ENCODE assay signal across 7 mouse cellular contexts in genomic region chr8:87715731-87716682, GRCm38 (mm10).
DNase-seq lines count a peak whose midpoint lies in the region; ATAC-seq lines count a peak whose summit lies in the region.

No protein-coding gene starts in this region.

- no peak overlapping the region for H3K4me3 ChIP-seq in intestine, embryonic 15.5 days (replicated peaks)
- peak overlapping the region; percentile 21 for H3K4me3 ChIP-seq in midbrain, embryonic 12.5 days

- 0 out of 2 replicates have a peak overlapping the region, but pooled peaks have one; percentile 20 for H3K9ac ChIP-seq in intestine, embryonic 15.5 days
- H3K9ac ChIP-seq in midbrain, embryonic 12.5 days (replicated peaks), result peak overlapping the region; percentile 24; the same call in 1 of the 2 replicates

- no peaks in the 10 kb centered on the region for H3K27me3 ChIP-seq in intestine, embryonic 15.5 days (replicated peaks)
- H3K27me3 ChIP-seq in midbrain, embryonic 12.5 days, result no peaks in the 10 kb centered on the region

- peak overlapping the region; percentile 51 for H3K4me2 ChIP-seq in intestine, embryonic 15.5 days (replicated peaks)
- H3K4me2 ChIP-seq in midbrain, embryonic 12.5 days (replicated peaks), result peak overlapping the region; percentile 43

- ATAC-seq in common myeloid progenitor, adult 5-6 weeks (replicated peaks; ENCODE audit: low read depth, poor library complexity, severe bottlenecking), result peak; percentile 79
- ATAC-seq in intestine, embryonic 15.5 days, result peak; percentile 63
- peak; percentile 82 for ATAC-seq in midbrain, embryonic 12.5 days (ENCODE audit: low FRiP score, low read depth)

- H3K4me1 ChIP-seq in intestine, embryonic 15.5 days (replicated peaks), result peaks cover 17% of the 10 kb centered on the region; the same call in 1 of the 2 replicates
- peaks cover 91% of the 10 kb centered on the region for H3K4me1 ChIP-seq in midbrain, embryonic 12.5 days

- DNase-seq in adrenal gland, adult 18-20 months (ENCODE audit: low spot score in 2 of 2), result peak; percentile 71 to 73
- peak; percentile 84 for DNase-seq in gastrocnemius, postnatal 10 days
- peak; percentile 83 to 90 for DNase-seq in left cerebral cortex, postnatal 14 days (ENCODE audit: low spot score in 2 of 2)
- DNase-seq in spleen, adult 18-20 months, result peak; percentile 26 to 74

- no peaks in the 10 kb centered on the region for H3K9me3 ChIP-seq in intestine, embryonic 15.5 days
- H3K9me3 ChIP-seq in midbrain, embryonic 12.5 days, result no peaks in the 10 kb centered on the region

- 16% methylated on average over 24 of the region's 24 CpGs for WGBS in intestine, embryonic 15.5 days
- 6% methylated on average over 24 of the region's 24 CpGs for WGBS in midbrain, embryonic 12.5 days

- intact Hi-C loops in left cerebral cortex, postnatal 14 days (cut with DNase I), result loop anchor here (5.0 kb wide), 2 partner anchors 246 to 306 kb away; no protein-coding TSS in a partner anchor

- no peaks in the 10 kb centered on the region for H3K36me3 ChIP-seq in intestine, embryonic 15.5 days
- no peaks in the 10 kb centered on the region for H3K36me3 ChIP-seq in midbrain, embryonic 12.5 days

- no peak overlapping the region for H3K27ac ChIP-seq in intestine, embryonic 15.5 days
- H3K27ac ChIP-seq in midbrain, embryonic 12.5 days (replicated peaks), result peak overlapping the region; percentile 89
